Mouse (Mus musculus) cerebellum, adult (tissue): ENCODE measurements at regions not wholly inside any gene's neighbourhood (a gene's known extent, or its start where the extent isn't known, plus 50 kb on each side); places are given as distances from the start of the nearest gene placed in this dataset.

Experiments used
- ATAC-seq: cut with Nextera tagmentation; 2 replicates; pipeline ENCODE4 v1.9.2; 2017; ENCODE audit warnings: mild to moderate bottlenecking, moderate library complexity, mixed read lengths; ENCODE audit not compliant: insufficient number of reproducible peaks, low FRiP score, low TSS enrichment

DNA sequence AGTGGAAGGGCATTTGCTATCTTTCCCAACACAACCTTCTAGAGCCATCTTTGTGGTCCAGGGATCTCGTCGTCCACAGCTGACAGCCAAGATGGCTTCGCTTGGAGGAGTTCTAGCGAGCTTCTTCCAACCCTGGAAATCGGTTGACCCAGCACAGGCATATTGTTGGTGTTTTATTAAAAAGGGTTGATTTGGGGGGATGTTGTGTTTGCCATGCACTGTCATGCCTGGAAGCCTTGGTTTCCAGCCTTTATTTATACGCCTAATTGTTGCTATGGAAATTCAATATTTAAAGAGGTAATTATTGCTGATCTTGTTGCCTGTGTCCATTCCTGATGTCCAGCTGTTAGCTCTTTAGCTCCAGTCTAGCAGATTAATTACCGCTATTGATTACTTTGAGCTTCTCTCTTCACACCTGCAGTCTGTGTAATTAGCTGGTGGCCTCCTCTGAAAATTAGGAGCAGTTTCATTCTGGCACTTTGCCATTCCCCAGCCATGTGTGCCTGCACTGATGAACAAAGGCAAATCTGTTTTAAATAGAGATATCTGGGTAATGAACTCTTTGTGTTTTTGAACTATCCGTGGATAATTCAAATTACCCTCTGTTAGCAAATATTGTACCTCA lies 275.4 kb downstream of the Rnf144b start:
- ATAC-seq, result no peak

DNA sequence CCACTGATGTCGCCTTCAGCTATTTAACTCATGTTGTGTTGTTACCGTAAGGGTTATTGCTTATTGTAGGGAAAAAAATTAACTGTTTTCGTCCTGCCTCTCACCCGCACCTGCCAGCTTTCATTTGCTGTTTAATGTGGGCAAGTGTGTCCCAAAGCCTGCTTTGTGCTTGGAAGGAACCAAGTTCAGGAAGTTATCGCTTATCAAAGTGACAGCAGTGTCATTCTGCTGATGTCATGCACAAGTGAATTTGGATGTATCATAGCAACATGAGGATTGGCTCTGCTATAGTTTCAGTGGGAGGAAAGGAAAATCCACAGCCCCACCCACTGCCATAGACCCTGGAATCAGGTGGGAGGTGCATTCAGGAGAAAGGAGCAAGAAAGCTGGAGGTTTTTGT lies 276.5 kb downstream of the Rnf144b start:
- no peak for ATAC-seq

DNA sequence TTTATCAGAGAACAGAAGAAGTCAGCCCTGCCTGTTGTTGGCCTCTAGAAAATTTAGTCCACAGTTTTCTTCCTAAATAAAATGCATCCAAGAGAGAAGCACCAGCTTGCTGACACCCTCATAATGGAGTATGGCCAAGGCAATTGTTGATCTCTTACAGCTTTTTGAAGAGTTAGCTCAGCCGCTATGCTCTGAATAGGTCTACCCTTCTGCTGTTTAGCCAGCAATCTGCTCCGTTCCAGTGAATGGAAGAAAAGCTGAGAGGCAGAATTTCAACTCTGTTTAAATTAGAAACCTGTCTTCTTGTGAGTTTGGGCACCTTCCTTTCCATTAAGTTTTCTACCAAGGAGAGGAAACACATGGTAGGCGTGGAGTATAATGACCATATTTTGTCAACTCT lies 290.8 kb downstream of the Rnf144b start:
- ATAC-seq, result no peak

DNA sequence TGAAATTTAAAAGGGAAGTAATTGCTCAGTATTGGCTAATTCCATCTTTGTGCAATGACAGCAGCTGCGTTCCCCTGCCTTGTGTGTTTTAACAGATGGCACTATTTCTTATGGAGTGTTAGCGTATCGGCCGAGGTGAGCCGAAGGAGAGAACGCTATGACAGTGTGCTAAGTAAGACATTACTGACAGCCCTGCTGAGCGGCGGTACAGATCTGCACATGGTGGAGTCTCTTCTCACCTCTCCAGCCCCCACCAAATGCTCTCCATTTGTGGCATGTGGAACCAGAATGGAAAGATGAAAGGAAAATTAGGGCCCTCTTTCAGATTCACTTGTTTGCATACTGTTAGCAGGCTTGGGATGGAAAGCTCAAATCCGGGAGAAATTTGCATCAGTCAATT lies 291.5 kb downstream of the Rnf144b start:
- no peak for ATAC-seq

DNA sequence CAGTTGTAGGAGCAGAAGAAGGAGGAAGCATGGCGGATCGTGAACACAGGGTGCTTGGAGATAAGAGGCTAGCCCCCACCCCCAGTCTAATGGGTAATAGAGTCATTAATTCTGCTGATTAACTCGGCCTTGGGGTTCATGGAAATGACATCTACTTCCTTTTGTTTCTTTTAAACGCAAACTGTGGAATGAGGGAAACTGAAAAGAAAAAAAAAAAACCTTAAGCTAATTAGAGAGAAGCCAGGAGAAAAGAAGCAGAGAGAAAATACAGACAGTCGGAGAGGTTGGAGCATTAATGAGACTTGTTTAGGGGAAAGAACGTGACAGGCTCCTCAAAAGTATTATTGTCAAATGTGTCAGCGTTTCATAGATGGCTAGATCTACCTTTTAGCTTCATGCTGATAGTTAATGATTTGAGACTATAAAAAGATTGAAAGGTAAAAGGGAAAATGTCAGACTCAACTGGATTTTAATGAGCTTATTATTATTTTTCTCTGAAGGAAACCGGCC lies 307.5 kb downstream of the Rnf144b start:
- ATAC-seq, result no peak

DNA sequence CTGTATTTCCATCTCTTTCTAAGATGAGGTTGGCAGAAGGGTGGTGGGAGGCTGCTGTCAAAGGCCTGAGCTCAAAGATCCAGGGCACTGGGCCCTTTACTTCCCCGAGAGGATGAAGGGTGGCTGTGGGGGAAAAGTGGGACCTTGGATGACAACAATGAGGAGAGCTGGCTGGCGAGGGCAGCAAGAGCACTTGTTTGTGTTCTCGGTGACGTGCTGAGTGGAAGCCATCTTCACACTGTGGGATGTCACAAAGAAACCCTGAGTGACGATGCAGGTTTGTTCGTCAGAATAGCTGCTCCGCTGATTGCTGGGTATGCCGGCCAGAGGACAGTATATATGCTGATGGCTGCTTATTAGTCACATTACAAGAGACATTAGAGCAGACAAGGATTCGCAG lies 308.0 kb downstream of the Rnf144b start:
- no peak for ATAC-seq

DNA sequence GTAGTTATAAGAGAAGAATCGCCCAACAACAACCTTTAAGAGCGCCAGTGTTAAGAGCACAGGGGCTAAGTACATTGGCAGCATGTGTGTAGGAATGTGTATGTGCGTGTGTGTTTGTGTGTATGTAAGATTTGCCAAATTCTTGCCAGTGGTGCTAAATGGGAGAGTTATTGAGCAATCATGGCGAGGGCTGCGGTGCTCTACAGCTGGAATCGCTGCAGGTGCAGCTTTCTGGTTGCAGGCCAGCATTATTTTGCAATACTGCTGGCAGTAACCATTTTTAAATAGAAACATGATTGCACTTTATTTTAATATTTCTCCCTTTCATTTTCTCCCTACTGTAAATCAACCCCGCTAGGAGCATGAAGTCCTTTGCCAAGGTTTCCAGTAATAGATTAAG lies 313.2 kb downstream of the Rnf144b start:
- ATAC-seq, result no peak

DNA sequence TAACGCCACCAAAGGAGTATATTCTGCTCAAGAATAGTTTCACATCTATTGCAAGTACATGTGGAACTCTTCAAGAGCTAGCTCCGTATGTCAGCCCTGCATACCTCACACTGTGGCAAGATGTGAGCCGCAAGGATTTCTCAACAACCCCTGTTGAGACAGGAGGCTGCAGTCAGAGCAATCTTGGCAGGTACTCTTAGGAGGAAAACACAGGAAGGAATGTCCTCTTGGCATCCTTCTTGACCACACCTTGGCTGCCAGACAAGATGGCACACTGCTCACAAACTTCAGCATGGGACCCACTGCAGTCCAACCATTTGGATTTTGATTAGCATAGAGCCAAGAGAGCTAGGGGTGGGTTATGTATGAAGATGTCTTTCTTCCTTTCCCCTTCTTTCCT lies 322.4 kb downstream of the Rnf144b start:
- no peak for ATAC-seq

DNA sequence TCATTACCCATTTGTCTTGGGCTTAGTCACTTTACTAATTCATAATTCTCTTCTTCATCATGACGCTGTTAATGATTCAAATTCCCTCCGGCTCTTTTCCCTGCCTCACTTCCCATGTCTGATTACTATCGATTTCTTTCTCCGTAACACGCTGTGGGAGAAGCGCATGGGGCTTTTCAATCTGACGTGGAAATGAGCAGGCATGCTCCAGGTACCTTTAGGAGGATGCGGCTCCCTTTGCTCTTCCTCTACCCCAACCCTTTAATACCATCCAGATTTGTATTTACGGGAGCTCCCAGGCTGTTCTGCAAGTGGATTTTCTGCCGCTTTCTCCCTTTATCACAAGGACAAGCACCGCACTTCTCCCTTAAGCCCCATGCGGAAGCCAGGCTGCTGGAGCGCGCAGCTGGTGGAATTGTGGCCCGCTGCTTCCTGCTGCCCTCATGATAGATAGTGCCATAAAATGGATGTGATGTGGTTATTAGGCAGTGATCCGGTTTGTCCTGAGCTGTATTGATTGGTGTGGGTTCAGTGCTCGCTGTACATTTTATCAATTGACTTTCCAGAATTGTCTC lies 329.8 kb downstream of the Rnf144b start:
- no peak for ATAC-seq

DNA sequence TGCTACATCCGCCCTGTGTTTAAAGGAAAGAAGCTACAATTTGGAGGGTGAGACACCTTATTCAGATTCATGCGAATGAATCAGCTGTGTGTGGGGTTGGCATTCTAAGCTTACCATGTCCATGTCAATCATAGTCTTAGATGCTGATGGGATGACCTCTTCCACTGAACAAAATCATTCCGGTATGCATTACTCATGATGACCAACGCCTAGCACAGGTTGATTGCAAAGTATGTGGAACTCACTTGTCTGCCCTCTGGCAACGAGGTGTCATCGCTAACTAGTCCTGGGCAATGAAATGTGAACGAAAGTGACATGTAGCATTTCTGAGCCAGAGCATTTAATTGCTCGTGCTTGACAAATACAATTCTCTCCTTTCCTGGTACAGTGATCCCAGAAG lies 339.7 kb downstream of the Rnf144b start:
- ATAC-seq, result no peak

DNA sequence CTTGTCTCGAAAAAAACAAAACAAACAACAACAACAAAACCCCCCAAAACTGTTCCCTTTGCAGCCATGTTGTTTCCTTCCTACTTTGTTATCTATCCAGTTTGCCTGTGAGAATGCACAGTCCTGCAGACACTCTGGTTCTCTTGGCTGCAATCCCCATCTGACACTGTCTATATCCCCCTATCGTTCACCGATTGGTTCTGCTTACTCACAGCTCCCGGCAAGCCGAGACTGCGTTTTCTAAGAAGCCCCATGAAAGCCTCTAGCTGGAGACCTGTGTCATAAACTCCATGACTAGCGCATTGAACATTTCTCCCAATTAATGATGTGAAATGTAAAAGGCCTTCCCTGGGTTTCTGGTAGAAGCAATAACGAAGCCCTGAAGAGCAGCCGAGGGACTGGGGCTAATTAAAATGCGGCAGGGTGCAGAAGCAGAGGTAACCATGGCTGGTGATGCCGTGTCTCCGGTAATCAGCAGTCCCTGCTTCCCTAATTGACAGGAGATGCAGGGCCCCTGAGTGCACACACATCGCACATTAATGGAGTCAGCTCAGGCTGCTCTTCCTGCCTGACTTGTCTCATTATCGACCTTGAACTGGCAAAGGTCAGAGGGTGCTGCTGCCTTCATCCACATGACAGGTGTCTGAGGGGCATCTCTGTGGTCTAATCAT lies 349.2 kb downstream of the Rnf144b start:
- ATAC-seq, result no peak

DNA sequence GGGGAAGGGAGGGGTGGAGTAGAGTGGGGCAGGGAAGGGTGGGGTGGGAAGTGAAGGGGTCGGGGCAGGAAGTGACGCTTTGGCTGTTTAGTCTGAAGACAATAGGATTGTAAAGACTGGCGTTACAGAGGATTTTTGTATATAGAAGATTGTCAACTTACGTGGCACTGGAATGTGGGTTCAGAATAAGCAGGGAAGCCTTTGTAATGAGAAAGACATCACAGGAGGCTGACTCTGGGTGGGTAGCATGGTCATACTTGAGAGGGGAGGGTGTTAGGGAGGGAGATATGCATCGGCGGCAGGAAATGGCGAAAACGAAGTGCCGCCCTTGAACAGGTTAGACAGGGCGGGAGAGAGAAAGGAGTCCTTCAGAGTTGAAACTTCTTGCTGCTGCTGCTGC lies 357.7 kb downstream of the Rnf144b start:
- no peak for ATAC-seq

DNA sequence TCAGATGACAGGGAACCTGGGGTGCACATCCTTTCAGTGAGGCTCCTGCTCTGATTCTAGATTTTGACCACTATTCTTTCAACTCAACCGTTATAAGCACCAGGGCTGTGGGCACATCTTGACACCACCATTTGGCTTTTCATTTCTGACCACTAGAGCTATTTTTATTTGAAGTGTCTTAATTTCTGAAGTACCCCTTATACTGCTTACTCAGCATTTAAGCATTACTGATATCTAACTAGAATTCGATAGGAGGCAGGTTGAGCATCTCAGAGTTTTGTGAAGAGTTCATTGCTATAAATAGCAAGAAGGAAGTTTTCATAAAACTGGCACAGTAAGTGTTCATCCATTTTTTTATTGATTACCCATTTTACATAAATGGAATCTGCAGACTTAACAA lies 362.4 kb downstream of the Rnf144b start:
- ATAC-seq, result no peak

DNA sequence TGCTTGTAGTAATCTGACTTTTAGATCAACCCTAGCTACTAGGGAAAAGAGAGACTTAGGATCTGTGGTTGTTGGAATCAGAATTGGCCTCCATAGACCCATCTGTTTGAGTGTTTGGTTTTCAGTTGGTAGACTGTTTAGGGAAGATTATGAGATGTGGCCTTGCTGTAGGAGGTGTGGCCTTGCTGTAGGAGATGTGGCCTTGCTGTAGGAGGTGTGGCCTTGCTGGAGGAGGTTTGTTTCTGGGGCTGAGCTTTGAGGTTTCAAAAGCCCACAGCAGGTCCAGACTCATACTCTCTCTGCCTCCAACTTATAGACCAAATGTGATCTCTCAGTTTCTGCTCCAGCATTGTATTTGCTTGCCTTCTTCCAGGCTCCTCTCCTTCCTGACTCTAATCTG lies 363.7 kb downstream of the Rnf144b start:
- ATAC-seq, result no peak

DNA sequence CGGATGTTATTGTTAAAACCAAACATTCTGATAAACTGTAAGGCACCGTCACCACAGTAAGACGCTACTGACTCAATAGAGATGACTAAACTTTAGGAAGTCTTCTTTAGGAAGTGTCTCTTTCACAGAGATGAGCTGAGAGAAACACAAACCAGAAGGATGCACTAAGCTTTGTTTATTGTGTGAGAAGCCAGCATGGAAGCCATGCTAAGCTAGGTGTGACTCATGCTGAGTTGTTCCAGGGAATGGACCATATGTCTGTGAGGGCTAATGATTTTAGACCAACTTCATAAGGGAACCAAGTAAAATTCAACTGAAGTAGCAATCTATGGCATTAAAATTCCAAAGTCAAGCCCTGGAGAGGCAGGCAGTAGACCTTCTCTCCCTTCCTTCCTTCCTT lies 364.2 kb downstream of the Rnf144b start:
- no peak for ATAC-seq

DNA sequence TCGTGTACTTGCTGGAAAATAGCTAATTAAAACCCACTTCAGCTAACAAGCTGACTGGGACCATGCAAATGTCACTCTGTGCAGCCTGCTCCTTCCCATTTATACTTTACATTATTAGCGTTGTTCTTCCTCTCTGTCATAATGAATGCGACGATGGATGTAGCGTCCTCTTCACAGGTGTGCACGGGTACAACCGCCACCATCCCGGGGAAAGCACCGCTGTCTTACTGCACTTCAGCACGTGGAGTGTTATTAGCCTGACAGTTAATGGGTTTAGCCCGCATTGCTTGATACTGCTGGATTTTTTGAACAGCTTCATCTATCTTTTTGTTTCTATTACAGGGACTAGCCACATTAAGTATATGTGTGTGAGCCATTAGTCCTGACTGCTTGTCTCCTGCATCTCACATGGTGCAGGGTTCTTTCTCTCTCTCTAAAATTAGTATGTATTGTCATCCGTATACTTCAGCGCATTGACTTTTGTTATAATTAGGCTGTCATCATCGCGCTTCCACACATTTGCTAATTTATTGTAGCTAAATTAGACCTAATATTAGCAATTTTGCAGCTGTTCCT lies 383.0 kb downstream of the Rnf144b start:
- ATAC-seq, result no peak

DNA sequence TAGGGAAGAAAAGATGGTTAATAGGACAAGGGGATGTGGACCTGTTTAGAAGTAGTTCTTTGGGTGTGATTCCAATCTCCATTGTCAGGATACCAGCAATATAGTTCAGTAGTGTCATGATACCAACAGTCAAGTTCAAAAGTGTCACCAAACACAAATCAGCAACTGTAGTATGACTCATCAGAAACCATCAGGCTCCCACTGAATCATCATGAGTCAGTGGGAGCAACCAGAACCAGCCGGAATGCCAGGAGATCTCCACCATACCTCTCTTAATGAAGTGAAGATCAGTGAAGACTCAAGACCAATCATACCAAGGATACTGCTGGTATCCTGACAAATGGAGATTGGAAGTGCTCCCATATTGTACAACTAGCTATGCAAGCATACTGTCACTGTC lies 410.5 kb downstream of the Rnf144b start:
- ATAC-seq, result no peak

DNA sequence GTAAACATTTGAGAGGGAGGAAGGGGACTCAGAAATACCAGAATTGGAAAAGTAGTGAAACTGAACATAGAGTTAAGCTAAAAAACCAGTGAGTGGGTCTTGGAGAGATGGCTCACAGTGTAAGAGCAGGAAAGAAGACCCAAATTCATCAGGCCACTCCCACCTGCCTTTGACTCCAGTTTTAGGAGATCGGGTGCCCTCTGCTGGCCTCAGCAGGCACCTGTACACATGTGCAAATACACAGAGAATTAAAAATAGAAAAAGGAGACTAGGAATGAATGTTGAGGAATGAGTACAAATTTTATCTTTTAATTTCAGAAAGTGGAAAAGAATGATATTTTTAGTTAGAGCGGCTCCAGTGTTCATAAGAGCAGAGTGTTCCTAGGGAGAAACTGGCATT lies 414.7 kb downstream of the Rnf144b start:
- no peak for ATAC-seq

DNA sequence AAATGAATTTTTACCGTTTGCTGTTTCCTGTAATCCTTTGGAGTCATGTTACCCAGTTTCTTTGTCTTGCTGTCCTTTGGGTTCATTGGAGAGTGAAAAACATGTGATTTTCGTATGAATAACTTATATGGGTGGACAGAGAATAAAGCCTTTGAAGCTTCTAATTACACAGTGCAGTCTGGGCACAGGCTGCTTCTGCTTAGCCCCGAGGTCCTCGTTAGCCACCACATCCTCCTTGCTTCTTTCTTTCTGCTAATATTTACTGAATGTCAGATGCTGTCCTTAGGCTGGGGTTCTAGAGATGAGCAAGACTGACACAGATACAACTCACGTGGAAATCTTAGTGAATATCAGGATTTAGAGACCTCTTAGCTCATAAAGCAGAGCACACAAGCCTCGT lies 427.2 kb downstream of the Rnf144b start:
- ATAC-seq, result no peak

DNA sequence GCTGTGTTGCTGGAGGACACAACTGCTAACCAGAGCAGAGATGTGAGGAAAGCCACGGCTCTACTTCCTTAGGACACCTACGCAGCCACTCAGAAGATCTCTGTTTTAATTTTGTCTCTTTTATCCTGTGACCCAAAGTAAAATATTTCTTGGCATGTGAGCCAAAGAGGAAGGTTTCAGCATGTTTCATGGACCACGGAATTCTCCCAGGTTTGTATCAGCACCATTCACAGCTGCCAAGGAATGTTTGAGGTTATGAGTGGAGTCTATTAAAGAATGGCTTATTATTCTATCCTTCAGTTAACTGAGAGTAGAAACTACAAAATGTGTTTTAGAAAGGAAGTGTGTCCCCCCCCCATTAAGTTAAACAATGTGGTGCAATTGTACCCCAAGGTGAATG lies 429.8 kb downstream of the Rnf144b start:
- ATAC-seq, result no peak

DNA sequence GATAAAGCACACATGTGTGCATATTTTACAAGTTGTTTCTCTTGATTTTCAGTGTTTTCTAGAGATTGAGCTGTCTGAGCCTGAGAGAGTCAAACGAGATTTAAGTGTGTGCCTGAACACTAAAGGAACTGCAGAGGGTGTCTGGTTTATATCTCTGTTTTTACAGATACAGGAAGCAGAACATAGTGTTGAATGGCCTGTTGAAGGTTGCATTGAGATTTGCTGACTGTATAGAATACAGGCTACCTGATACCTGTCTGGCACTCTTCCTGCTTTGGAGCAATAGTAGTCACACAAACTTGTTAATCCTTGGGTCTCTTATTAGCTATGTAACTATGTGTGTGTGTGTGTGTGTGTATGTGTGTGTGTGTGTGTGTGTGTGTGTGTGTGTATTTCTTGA lies 431.7 kb downstream of the Rnf144b start:
- ATAC-seq, result no peak
